Mouse (Mus musculus): Measurements from ENCODE around the gene Trim14. TPM values are rescaled to one million over a fixed set of nuclear protein-coding genes. Genes with fewer than 3 reads are reported as not detected.

Trim14 gene
- polyA plus RNA-seq, 1 experiment: 0.14 TPM

DNA sequence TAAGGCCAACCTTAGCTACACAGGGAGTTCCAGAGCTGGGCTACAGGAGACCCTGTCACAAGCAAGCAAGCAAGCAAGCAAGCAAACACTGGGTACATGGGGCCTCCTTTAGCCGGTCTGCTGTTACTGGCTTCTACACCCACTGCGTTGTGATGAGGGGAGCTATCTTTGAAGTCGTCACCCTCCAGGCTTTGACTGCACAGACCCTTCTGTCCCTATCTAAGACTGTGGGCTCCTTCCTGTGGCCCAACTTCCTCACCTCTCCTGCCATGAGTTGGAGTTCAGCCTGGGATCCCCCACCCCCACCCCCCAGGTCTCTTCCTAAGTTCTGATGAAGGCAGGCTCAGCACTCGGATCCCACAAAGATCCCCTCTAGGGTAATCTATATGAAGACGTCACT lies 26.1 kb upstream of the Trim14 start:
- no peak for TF ChIP-seq MYOD1 (IDR thresholded peaks at IDR 0.05; ENCODE audit: control insufficient read depth in 1 of 3, insufficient read length in 2 of 3, low read depth in 2 of 3)
- no peak for TF ChIP-seq USF1 (IDR thresholded peaks at IDR 0.05; ENCODE audit: low read depth)
- no peak for TF ChIP-seq POLR2AphosphoS2 (IDR thresholded peaks at IDR 0.05; ENCODE audit: insufficient read length, low read depth)
- no peak for TF ChIP-seq CEBPB (IDR thresholded peaks at IDR 0.05; ENCODE audit: insufficient read depth, poor library complexity, severe bottlenecking)
- TF ChIP-seq E2F4 (IDR thresholded peaks at IDR 0.05; ENCODE audit: insufficient read depth): no peak
- TF ChIP-seq MYOG (IDR thresholded peaks at IDR 0.05; ENCODE audit: control insufficient read depth in 1 of 3, insufficient read depth in 1 of 3, insufficient read length in 2 of 3, low read depth in 2 of 3): no peak
- no peak for TF ChIP-seq SRF (IDR thresholded peaks at IDR 0.05; ENCODE audit: control insufficient read depth, insufficient read length, low read depth)
- TF ChIP-seq REST (IDR thresholded peaks at IDR 0.05; ENCODE audit: insufficient read depth, insufficient read length): no peak
- TF ChIP-seq MAX (IDR thresholded peaks at IDR 0.05; ENCODE audit: low read depth): no peak
- no peak for TF ChIP-seq TCF3 (IDR thresholded peaks at IDR 0.05; ENCODE audit: insufficient read length, low read depth)
- no peak for TF ChIP-seq TCF12 (IDR thresholded peaks at IDR 0.05; ENCODE audit: insufficient read depth, poor library complexity, severe bottlenecking)
- Histone ChIP-seq H3K79me2 (ENCODE audit: control insufficient read depth, insufficient read depth) (no peaks in the 10 kb centered on the region), H3K36me3 (ENCODE audit: control insufficient read depth, insufficient read depth) (no peaks in the 10 kb centered on the region), H3K4me2 (ENCODE audit: low read depth) (no peak overlapping the region), H3K4me3 (no peak overlapping the region), H3K27me3 (ENCODE audit: control insufficient read depth, insufficient read depth, insufficient read length) (no peaks in the 10 kb centered on the region), H3ac (ENCODE audit: control insufficient read depth, insufficient read length) (no peak overlapping the region)

DNA sequence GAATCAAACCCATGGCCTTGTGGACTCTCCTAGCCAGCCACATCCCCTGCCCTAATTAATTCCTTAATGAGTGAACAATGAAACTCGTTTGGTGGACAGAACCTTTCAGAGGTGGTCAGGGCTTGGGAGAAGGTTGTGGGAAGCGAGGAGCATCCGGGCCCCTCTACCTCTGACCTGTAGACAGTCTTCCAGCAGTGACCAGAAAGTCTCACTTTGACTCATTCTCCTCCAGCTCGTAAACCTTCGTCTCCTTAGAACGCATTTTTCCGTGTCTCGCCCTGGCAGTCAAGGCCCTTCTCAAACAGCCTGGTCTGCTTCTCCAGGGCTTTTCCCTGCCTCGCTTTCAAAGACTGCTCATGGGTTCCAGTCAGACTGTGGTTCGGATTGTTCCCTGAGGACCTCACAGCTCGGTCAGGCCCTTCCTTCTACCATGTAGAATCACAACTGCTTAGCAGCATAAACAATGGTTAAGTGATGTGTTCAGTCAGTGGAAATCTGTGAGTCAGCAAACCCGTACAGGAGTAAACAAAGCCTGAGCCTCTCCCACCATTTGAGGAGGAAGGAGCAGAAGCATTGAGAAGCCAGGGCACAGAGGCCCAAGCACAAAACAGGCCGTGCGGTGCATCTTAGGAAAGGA lies 24.2 kb upstream of the Trim14 start:
- H3ac ChIP-seq (ENCODE audit: control insufficient read depth, insufficient read length): no peak overlapping the region
- no peak for TF ChIP-seq POLR2AphosphoS2 (IDR thresholded peaks at IDR 0.05; ENCODE audit: insufficient read length, low read depth)
- TF ChIP-seq TCF12 (IDR thresholded peaks at IDR 0.05; ENCODE audit: insufficient read depth, poor library complexity, severe bottlenecking): no peak
- TF ChIP-seq USF1 (IDR thresholded peaks at IDR 0.05; ENCODE audit: low read depth): no peak
- TF ChIP-seq MYOD1 (IDR thresholded peaks at IDR 0.05; ENCODE audit: control insufficient read depth in 1 of 3, insufficient read length in 2 of 3, low read depth in 2 of 3): no peak
- no peak for TF ChIP-seq MAX (IDR thresholded peaks at IDR 0.05; ENCODE audit: low read depth)
- no peak for TF ChIP-seq TCF3 (IDR thresholded peaks at IDR 0.05; ENCODE audit: insufficient read length, low read depth)
- TF ChIP-seq E2F4 (IDR thresholded peaks at IDR 0.05; ENCODE audit: insufficient read depth): no peak
- no peak for TF ChIP-seq CEBPB (IDR thresholded peaks at IDR 0.05; ENCODE audit: insufficient read depth, poor library complexity, severe bottlenecking)
- TF ChIP-seq REST (IDR thresholded peaks at IDR 0.05; ENCODE audit: insufficient read depth, insufficient read length): no peak
- TF ChIP-seq SRF (IDR thresholded peaks at IDR 0.05; ENCODE audit: control insufficient read depth, insufficient read length, low read depth): no peak
- no peak for TF ChIP-seq MYOG (IDR thresholded peaks at IDR 0.05; ENCODE audit: control insufficient read depth in 1 of 3, insufficient read depth in 1 of 3, insufficient read length in 2 of 3, low read depth in 2 of 3)
- no peak for TF ChIP-seq POLR2A (IDR thresholded peaks at IDR 0.05; ENCODE audit: insufficient read length, low read depth)
- no peak overlapping the region for H3K4me3 ChIP-seq
- H3K79me2 ChIP-seq (ENCODE audit: control insufficient read depth, insufficient read depth): no peaks in the 10 kb centered on the region
- H3K27me3 ChIP-seq (ENCODE audit: control insufficient read depth, insufficient read depth, insufficient read length): no peaks in the 10 kb centered on the region
- H3K4me2 ChIP-seq (ENCODE audit: low read depth): no peak overlapping the region
- no peaks in the 10 kb centered on the region for H3K36me3 ChIP-seq (ENCODE audit: control insufficient read depth, insufficient read depth)

DNA sequence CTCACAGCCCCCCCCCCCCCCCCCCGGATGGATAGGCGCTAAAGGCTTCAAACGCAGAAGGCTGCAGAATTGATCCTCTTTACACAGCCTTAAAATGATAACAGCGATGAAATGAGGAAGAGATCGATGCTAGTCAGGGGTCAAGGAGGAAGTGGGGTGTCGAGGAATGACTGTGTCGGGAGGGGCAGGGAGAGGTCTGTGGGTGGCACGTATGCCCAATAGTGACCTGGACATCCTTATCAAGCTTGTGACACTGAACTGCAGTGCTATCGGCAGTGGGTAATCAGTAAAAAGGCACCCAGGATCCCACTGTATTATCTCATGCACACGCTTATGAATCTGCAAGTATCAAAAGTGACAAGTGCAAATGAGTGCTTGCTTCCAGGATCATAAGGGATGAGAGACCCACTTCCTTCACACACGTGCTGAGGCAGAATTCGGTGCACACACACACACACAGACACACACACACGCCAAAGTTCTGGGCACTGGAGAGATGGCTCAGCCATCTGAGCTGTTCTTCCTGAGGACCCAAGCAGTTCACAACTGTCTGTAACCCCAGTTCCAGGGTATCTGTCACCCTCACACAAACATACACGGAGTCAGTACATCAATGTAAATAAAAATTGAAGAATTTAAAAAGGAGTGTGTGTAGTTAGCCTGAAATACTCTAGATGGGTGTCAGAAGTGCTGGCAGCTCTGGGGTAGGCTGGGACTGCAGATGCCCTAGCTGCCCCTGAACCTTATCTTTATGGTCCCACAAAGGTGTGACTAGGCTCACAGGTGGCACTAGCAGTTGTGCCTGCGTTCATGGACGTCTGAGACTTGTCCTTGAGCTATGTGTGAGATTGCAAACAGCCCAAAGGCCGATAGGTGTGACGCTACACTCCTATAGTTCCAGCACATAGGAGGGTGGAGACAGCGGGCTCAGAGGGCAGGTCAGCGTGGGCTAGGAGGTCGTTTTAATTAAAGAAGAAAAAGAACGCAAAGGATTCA lies 23.0 kb upstream of the Trim14 start:
- no peaks in the 10 kb centered on the region for H3K36me3 ChIP-seq (ENCODE audit: control insufficient read depth, insufficient read depth)
- H3K27me3 ChIP-seq (ENCODE audit: control insufficient read depth, insufficient read depth, insufficient read length): no peaks in the 10 kb centered on the region
- H3K79me2 ChIP-seq (ENCODE audit: control insufficient read depth, insufficient read depth): no peaks in the 10 kb centered on the region
- TF ChIP-seq E2F4 (IDR thresholded peaks at IDR 0.05; ENCODE audit: insufficient read depth): no peak
- TF ChIP-seq POLR2A (IDR thresholded peaks at IDR 0.05; ENCODE audit: insufficient read length, low read depth): no peak
- H3K4me2 ChIP-seq (ENCODE audit: low read depth): no peak overlapping the region
- H3ac ChIP-seq (ENCODE audit: control insufficient read depth, insufficient read length): no peak overlapping the region
- H3K4me3 ChIP-seq: no peak overlapping the region

DNA sequence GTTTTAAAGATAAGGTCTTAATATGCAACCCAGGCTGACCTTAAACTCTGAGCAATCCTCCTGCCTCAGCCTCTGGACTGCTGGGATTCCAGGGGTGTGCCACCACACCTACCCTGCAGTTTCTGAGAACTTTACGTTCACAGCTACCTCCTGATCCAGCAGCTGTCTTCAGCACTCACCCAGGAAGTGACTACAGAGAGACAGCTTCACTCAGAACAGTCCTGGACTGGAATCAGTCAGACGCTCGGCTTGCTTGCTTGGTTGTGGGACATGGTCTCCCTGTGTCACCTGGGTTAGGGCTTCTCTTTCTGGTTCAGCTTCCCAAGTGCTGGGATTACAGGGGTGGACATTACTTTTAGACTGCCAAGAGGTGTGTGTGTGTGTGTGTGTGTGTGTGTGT lies 21.0 kb upstream of the Trim14 start:
- no peaks in the 10 kb centered on the region for H3K79me2 ChIP-seq (ENCODE audit: control insufficient read depth, insufficient read depth)
- H3K4me3 ChIP-seq: no peak overlapping the region
- TF ChIP-seq USF1 (IDR thresholded peaks at IDR 0.05; ENCODE audit: low read depth): no peak
- TF ChIP-seq REST (IDR thresholded peaks at IDR 0.05; ENCODE audit: insufficient read depth, insufficient read length): no peak
- no peak for TF ChIP-seq TCF12 (IDR thresholded peaks at IDR 0.05; ENCODE audit: insufficient read depth, poor library complexity, severe bottlenecking)
- no peak overlapping the region for H3K4me2 ChIP-seq (ENCODE audit: low read depth)
- H3K27me3 ChIP-seq (ENCODE audit: control insufficient read depth, insufficient read depth, insufficient read length): no peaks in the 10 kb centered on the region
- H3ac ChIP-seq (ENCODE audit: control insufficient read depth, insufficient read length): no peak overlapping the region
- H3K36me3 ChIP-seq (ENCODE audit: control insufficient read depth, insufficient read depth): no peaks in the 10 kb centered on the region

DNA sequence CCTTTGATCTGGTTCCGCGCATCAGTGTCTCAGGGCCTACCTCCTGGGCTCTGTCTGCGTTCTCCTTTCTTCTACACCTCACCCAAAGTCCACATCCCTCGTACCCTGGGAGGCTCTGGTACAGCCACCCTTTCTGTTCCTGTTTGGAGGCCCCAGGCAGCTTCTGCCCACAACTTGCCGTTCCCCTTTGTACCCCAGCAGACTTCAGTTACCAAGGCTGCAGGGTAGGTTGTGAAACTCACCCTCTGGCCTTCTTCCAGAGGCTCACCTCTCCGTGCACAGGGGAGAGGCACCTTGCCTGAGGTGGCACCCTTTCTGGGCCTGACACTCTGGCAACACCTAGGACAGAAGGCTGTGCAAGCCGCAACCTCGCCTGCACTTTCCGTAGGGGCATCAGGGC lies 19.8 kb upstream of the Trim14 start:
- no peak overlapping the region for H3ac ChIP-seq (ENCODE audit: control insufficient read depth, insufficient read length)
- H3K27me3 ChIP-seq (ENCODE audit: control insufficient read depth, insufficient read depth, insufficient read length): no peaks in the 10 kb centered on the region
- H3K4me2 ChIP-seq (ENCODE audit: low read depth): no peak overlapping the region
- H3K4me3 ChIP-seq: no peak overlapping the region
- H3K79me2 ChIP-seq (ENCODE audit: control insufficient read depth, insufficient read depth): no peaks in the 10 kb centered on the region
- H3K36me3 ChIP-seq (ENCODE audit: control insufficient read depth, insufficient read depth): no peaks in the 10 kb centered on the region
- TF ChIP-seq MAX (IDR thresholded peaks at IDR 0.05; ENCODE audit: low read depth): no peak
- no peak for TF ChIP-seq POLR2AphosphoS2 (IDR thresholded peaks at IDR 0.05; ENCODE audit: insufficient read length, low read depth)
- TF ChIP-seq MYOG (IDR thresholded peaks at IDR 0.05; ENCODE audit: control insufficient read depth in 1 of 3, insufficient read depth in 1 of 3, insufficient read length in 2 of 3, low read depth in 2 of 3): no peak
- no peak for TF ChIP-seq MYOD1 (IDR thresholded peaks at IDR 0.05; ENCODE audit: control insufficient read depth in 1 of 3, insufficient read length in 2 of 3, low read depth in 2 of 3)
- no peak for TF ChIP-seq USF1 (IDR thresholded peaks at IDR 0.05; ENCODE audit: low read depth)
